Mouse (Mus musculus): ENCODE measurements around the gene Them4. TPM values are rescaled to one million over a fixed set of nuclear protein-coding genes. Genes with fewer than 3 reads are reported as not detected.

The Them4 gene
- polyA plus RNA-seq, 1 experiment from 2014 or later, result 56.9 TPM

DNA sequence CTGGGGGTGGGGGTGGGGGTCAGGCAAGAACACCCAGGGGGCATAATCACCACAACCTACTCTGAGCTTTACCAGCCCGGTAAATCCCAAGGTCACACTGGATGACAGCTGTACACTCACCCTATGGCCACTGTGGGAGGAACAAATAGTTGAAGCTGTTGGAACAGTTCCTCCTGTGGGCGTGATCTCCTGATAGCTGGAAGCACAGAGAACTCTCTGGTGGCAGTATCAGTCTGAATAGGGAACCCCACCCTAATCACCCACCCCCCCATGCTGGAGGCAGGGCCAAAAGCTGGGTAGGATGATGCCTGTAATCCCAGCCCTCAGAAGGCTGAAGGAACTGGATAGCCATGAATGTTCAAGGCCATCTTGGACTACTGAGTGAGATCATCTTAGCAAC is 59.8 kb downstream of the Them4 start:
- no peak overlapping the region for H3K4me2 ChIP-seq
- 57% methylated on average over 2 of the region's 2 CpGs for WGBS
- H3K36me3 ChIP-seq (replicated peaks), result no peaks in the 10 kb centered on the region
- peaks cover 5% of the 10 kb centered on the region; the same call in 1 of the 2 replicates for H3K27me3 ChIP-seq (replicated peaks)
- H3K9me3 ChIP-seq, result no peaks in the 10 kb centered on the region
- H3K9ac ChIP-seq, result no peak overlapping the region
- H3K27ac ChIP-seq, result no peak overlapping the region
- H3K4me3 ChIP-seq, result no peak overlapping the region
- peaks cover 22% of the 10 kb centered on the region for H3K4me1 ChIP-seq
- no peak for ATAC-seq (replicated peaks)

DNA sequence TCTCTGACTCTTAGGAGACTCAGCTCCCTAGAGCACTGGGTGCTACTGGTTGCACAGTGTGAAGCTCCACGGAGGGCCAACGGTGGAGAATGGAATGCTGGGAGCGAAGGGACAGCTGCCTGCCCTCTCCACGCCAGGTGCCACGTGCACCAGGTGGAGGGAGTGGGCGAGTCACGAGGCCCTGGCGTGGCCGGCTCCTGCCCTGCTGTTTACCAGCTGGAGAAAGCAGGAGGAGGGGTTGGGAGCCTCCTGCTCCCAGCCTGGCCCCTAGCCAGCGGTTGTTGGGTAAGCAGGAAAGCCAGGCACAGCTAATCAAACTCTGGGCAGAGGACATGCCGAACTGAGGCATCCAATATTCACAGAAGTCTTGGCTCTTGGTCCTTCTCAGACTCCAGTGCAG is 61.7 kb downstream of the Them4 start:
- no peaks in the 10 kb centered on the region for H3K9me3 ChIP-seq
- no peaks in the 10 kb centered on the region for H3K27me3 ChIP-seq (replicated peaks)
- H3K27ac ChIP-seq, result no peak overlapping the region
- 1% methylated on average over 11 of the region's 11 CpGs for WGBS
- H3K4me1 ChIP-seq, result peaks cover 22% of the 10 kb centered on the region
- H3K4me2 ChIP-seq, result peak overlapping the region; percentile 26
- no peak overlapping the region for H3K9ac ChIP-seq
- peak; percentile 19; the same call in 1 of the 2 replicates for ATAC-seq (replicated peaks)
- H3K4me3 ChIP-seq, result no peak overlapping the region
- no peaks in the 10 kb centered on the region for H3K36me3 ChIP-seq (replicated peaks)

GRCm38 (mm10) chr3:94372038-94372437 is 62.1 kb downstream of the Them4 start:
- Histone ChIP-seq H3K27me3 (replicated peaks) (no peaks in the 10 kb centered on the region), H3K4me3 (no peak overlapping the region), H3K4me1 (peaks cover 22% of the 10 kb centered on the region), H3K9me3 (no peaks in the 10 kb centered on the region), H3K27ac (no peak overlapping the region), H3K4me2 (peak overlapping the region; percentile 26; the same call in 1 of the 2 replicates), H3K9ac (no peak overlapping the region), H3K36me3 (replicated peaks) (no peaks in the 10 kb centered on the region)
- WGBS, result 0% methylated on average over 3 of the region's 3 CpGs
- no peak for ATAC-seq (replicated peaks)

DNA sequence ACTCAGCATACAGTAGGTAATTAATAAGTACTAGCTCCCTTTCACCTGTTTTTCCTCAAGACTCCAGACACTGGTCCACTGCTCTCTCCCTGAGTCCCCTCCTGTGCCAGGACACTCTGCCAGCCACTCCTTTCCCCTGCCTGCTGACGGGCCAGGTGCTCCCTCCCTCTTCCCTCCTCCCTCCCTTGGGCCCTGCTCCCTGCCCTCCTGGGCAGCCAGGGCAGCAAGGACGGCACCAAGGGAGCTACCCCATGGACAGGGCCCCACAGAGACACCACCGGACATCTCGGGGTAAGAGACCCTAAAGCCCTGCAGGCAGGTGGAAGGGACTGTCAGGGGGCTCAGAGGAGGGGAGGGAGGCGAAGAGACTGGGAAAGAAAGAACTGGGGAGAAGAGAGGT is 62.8 kb downstream of the Them4 start, which contains the start of gene Rorc:
Gene Rorc, plus strand, starts transcription at position 154 of the 400 bp plus-strand sequence.
- Histone ChIP-seq H3K9me3 (no peaks in the 10 kb centered on the region), H3K4me1 (peaks cover 22% of the 10 kb centered on the region), H3K4me3 (0 out of 2 replicates have a peak within 1 kb of the TSS, but pooled peaks have one; percentile 7), H3K27ac (no peak within 1 kb of the TSS), H3K36me3 (replicated peaks) (no peaks in the 10 kb centered on the region), H3K27me3 (replicated peaks) (no peaks in the 10 kb centered on the region), H3K4me2 (peak within 1 kb of the TSS; percentile 42), H3K9ac (no peak within 1 kb of the TSS)
- ATAC-seq (replicated peaks), result no peak
- WGBS, result 14% methylated on average over 5 of the region's 5 CpGs

DNA sequence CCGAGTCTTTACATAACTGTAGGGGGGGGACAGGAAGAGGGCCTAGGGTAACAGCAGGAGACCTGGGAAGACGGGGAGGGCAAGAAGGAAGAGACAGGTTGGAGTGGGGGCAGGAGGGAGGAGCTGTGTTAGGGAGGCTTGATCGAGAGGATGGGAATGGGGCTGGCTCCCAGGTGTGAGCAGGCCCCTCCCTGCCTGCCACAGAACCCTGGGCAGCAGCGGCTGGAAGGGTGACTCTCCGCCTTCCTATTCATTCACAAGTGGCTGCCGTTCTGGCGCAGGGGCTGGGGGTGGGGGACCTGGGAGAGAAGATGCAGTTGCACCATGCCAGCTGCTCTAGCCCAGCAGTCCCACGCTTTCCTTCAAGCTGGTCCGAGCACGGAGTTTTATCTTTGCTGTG is 63.2 kb downstream of the Them4 start:
- H3K4me1 ChIP-seq, result peaks cover 22% of the 10 kb centered on the region
- no peaks in the 10 kb centered on the region for H3K9me3 ChIP-seq
- no peaks in the 10 kb centered on the region for H3K36me3 ChIP-seq (replicated peaks)
- H3K27ac ChIP-seq, result no peak overlapping the region
- H3K4me2 ChIP-seq, result peak overlapping the region; percentile 42
- ATAC-seq (replicated peaks), result peak; percentile 35
- H3K9ac ChIP-seq, result no peak overlapping the region
- H3K4me3 ChIP-seq, result 0 out of 2 replicates have a peak overlapping the region, but pooled peaks have one; percentile 7
- 4% methylated on average over 10 of the region's 10 CpGs for WGBS
- H3K27me3 ChIP-seq (replicated peaks), result no peaks in the 10 kb centered on the region

GRCm38 (mm10) chr3:94373597-94374011 is 63.7 kb downstream of the Them4 start:
- peak; percentile 62 for ATAC-seq (replicated peaks)
- Histone ChIP-seq H3K4me2 (peak overlapping the region; percentile 42), H3K4me1 (peaks cover 22% of the 10 kb centered on the region), H3K9me3 (no peaks in the 10 kb centered on the region), H3K9ac (no peak overlapping the region), H3K27me3 (replicated peaks) (no peaks in the 10 kb centered on the region), H3K4me3 (no peak overlapping the region), H3K27ac (no peak overlapping the region), H3K36me3 (replicated peaks) (no peaks in the 10 kb centered on the region)
- 2% methylated on average over 5 of the region's 5 CpGs for WGBS

GRCm38 (mm10) chr3:94374636-94375035 is 64.7 kb downstream of the Them4 start:
- no peak for ATAC-seq (replicated peaks)

GRCm38 (mm10) chr3:94375146-94375545 is 65.3 kb downstream of the Them4 start:
- Histone ChIP-seq H3K4me1 (peaks cover 23% of the 10 kb centered on the region), H3K36me3 (replicated peaks) (no peaks in the 10 kb centered on the region), H3K27ac (no peak overlapping the region), H3K9ac (no peak overlapping the region), H3K9me3 (no peaks in the 10 kb centered on the region), H3K27me3 (replicated peaks) (no peaks in the 10 kb centered on the region), H3K4me2 (no peak overlapping the region), H3K4me3 (no peak overlapping the region)
- no peak for ATAC-seq (replicated peaks)
- 70% methylated on average over 2 of the region's 2 CpGs for WGBS

More at GRCm38 (mm10) chr3:94374636-94375035, 64.7 kb downstream of the Them4 start:
- Histone ChIP-seq H3K27me3 (replicated peaks) (no peaks in the 10 kb centered on the region), H3K4me2 (no peak overlapping the region), H3K27ac (no peak overlapping the region), H3K4me1 (peaks cover 22% of the 10 kb centered on the region), H3K36me3 (replicated peaks) (no peaks in the 10 kb centered on the region), H3K9me3 (no peaks in the 10 kb centered on the region), H3K4me3 (no peak overlapping the region), H3K9ac (no peak overlapping the region)

GRCm38 (mm10) chr3:94375861-94376260 is 66.0 kb downstream of the Them4 start:
- H3K9me3 ChIP-seq, result no peaks in the 10 kb centered on the region
- H3K27ac ChIP-seq, result no peak overlapping the region
- no peak for ATAC-seq (replicated peaks)
- peaks cover 24% of the 10 kb centered on the region for H3K4me1 ChIP-seq
- H3K9ac ChIP-seq, result no peak overlapping the region
- 49% methylated on average over 5 of the region's 5 CpGs for WGBS
- no peaks in the 10 kb centered on the region for H3K36me3 ChIP-seq (replicated peaks)
- no peak overlapping the region for H3K4me3 ChIP-seq
- no peak overlapping the region for H3K4me2 ChIP-seq
- H3K27me3 ChIP-seq (replicated peaks), result no peaks in the 10 kb centered on the region

DNA sequence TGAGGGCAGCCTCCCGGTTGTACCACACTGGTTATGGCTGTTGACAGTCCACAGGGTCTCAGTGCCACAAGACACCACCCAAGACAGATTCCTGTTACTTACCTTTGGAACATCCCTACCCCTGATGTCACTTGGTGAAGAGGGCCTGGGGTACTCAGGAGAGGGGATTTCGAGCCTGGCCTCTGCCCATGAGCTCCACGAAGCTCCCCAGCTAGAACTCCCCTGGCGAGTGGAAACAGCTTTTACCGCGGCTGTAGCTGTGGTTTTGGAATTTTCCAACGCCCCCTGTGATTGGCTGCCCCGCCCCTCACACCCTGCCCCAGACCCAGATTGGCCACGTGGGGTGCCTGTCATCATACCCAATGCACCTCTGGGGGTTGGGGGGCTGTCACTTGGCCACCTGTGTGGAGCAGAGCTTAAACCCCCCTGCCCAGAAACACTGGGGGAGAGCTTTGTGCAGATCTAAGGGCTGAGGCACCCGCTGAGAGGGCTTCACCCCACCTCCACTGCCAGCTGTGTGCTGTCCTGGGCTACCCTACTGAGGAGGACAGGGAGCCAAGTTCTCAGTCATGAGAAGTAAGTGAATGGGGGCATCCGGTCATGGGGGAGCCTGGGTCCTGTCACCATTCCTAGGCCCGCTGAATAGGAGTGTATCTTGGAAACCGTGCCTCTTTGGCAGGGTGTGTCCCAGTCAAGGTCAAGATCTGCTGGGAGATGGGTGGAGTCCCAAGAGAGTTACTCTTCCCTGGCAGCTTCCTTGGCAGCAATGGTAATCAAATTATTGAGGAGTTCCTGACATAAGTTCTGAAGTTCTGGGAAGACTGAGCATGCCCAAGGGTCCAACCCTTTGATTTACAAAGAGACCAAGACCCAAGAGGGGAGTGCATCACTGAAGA is 67.4 kb downstream of the Them4 start:
- no peak for ATAC-seq (replicated peaks)
- no peaks in the 10 kb centered on the region for H3K36me3 ChIP-seq (replicated peaks)
- H3K4me1 ChIP-seq, result peaks cover 19% of the 10 kb centered on the region
- no peaks in the 10 kb centered on the region for H3K27me3 ChIP-seq (replicated peaks)
- H3K9ac ChIP-seq, result no peak overlapping the region
- WGBS, result 22% methylated on average over 13 of the region's 13 CpGs
- no peak overlapping the region for H3K27ac ChIP-seq
- no peak overlapping the region for H3K4me3 ChIP-seq
- H3K4me2 ChIP-seq, result no peak overlapping the region
- no peaks in the 10 kb centered on the region for H3K9me3 ChIP-seq

- Histone ChIP-seq H3K9ac (no peak overlapping the region), H3K9me3 (no peaks in the 10 kb centered on the region), H3K27me3 (replicated peaks) (no peaks in the 10 kb centered on the region), H3K4me1 (0 out of 2 replicates have a peak, but pooled peaks cover 2% of the 10 kb centered on the region), H3K4me3 (no peak overlapping the region), H3K36me3 (replicated peaks) (no peaks in the 10 kb centered on the region), H3K27ac (no peak overlapping the region), H3K4me2 (no peak overlapping the region)
- ATAC-seq (replicated peaks), result no peak
- 29% methylated on average over 9 of the region's 9 CpGs for WGBS
Observed at GRCm38 (mm10) chr3:94379831-94380510, 70.1 kb downstream of the Them4 start.

All from midbrain, embryonic 15.5 days (tissue).